Mouse (Mus musculus) MEL (cell line): ENCODE measurements around the gene Ppp2r5e. TPM values are rescaled to one million over a fixed set of nuclear protein-coding genes. Genes with fewer than 3 reads are reported as not detected.
A peak's percentile ranks its signal among the peaks of the same experiment; 100 is the strongest.

ENCODE experiments used
- DNase-seq: peaks from one replicate; pipeline ENCODE4 v3.0.0; 2011; ENCODE audit warnings: low read depth, low spot score
- H3K27ac ChIP-seq: 2 replicates; pipeline ENCODE4 v1.5.1; 2012; ENCODE audit warnings: low read depth, mild to moderate bottlenecking, control low read depth, low read length, moderate library complexity; ENCODE audit not compliant: control insufficient read depth
- H3K27me3 ChIP-seq, 2 experiments: fragments of 150-350 bp in 1 of 2; sonication (generic) in 1 of 2; 2 replicates each; pipeline ENCODE4 v1.6.1; 2012; ENCODE audit warnings: low read length in 2 of 2, mild to moderate bottlenecking in 2 of 2, improper control_type of control experiment in 1 of 2, moderate library complexity in 1 of 2; ENCODE audit not compliant: insufficient read depth in 2 of 2, control insufficient read depth in 1 of 2
- H3K36me3 ChIP-seq, 2 experiments: 2 replicates each; pipeline ENCODE4 v1.6.1; 2012 to 2014; ENCODE audit warnings: low read length in 2 of 2, improper control_type of control experiment in 1 of 2, inconsistent platforms in 1 of 2, mild to moderate bottlenecking in 1 of 2; ENCODE audit not compliant: insufficient read depth in 2 of 2, control insufficient read depth in 1 of 2
- H3K4me1 ChIP-seq, 2 experiments: fragments of 150-350 bp in 1 of 2; sonication (generic) in 1 of 2; 2 replicates each; pipeline ENCODE4 v1.6.1; 2012; ENCODE audit warnings: low read length in 2 of 2, improper control_type of control experiment in 1 of 2, mild to moderate bottlenecking in 1 of 2; ENCODE audit not compliant: insufficient read depth in 2 of 2, control insufficient read depth in 1 of 2
- H3K4me3 ChIP-seq, 2 experiments: fragments of 150-350 bp in 1 of 2; sonication (generic) in 1 of 2; 2 replicates each; pipeline ENCODE4 v1.5.1; 2012; ENCODE audit warnings: low read depth in 2 of 2, low read length in 2 of 2, mild to moderate bottlenecking in 2 of 2, moderate library complexity in 2 of 2, control low read depth in 1 of 2, improper control_type of control experiment in 1 of 2; ENCODE audit not compliant: control insufficient read depth in 1 of 2, insufficient read depth in 1 of 2
- H3K79me2 ChIP-seq: 2 replicates; pipeline ENCODE4 v1.6.1; 2012; ENCODE audit warnings: mild to moderate bottlenecking, low read length, moderate library complexity; ENCODE audit not compliant: control insufficient read depth, poor library complexity, insufficient read depth
- H3K9ac ChIP-seq: 2 replicates; pipeline ENCODE4 v1.6.1; 2012; ENCODE audit warnings: low read depth, mild to moderate bottlenecking, control low read depth, low read length, moderate library complexity; ENCODE audit not compliant: control insufficient read depth, poor library complexity, severe bottlenecking
- H3K9me3 ChIP-seq: fragments of 150-350 bp; sonication (generic); replicated peaks from 2 replicates; pipeline ENCODE4 v1.6.1; 2012; ENCODE audit warnings: mild to moderate bottlenecking, low read length, improper control_type of control experiment, moderate library complexity; ENCODE audit not compliant: insufficient read depth
- CHD1 ChIP-seq: IDR thresholded peaks from 2 replicates; pipeline ENCODE4 v1.6.1; 2012; ENCODE audit warnings: low read depth, mild to moderate bottlenecking, inconsistent platforms, low read length, improper control_type of control experiment
- CHD2 ChIP-seq: IDR thresholded peaks from 2 replicates; pipeline ENCODE4 v1.6.1; 2011; ENCODE audit warnings: low read length, improper control_type of control experiment
- EP300 ChIP-seq, 2 experiments: IDR thresholded peaks; 2 replicates each; pipeline ENCODE4 v1.6.1; 2011; ENCODE audit warnings: improper control_type of control experiment in 2 of 2, low read length in 2 of 2, low read depth in 1 of 2, mild to moderate bottlenecking in 1 of 2
- GATA1 ChIP-seq: IDR thresholded peaks from 2 replicates; pipeline ENCODE4 v1.6.1; 2011; ENCODE audit warnings: low read depth, low read length, improper control_type of control experiment
- JUND ChIP-seq: IDR thresholded peaks from 2 replicates; pipeline ENCODE4 v1.6.1; 2011; ENCODE audit warnings: low read depth, mild to moderate bottlenecking, improper control_type of control experiment, low read length
- MAFK ChIP-seq: IDR thresholded peaks from 2 replicates; pipeline ENCODE4 v1.6.1; 2011; ENCODE audit warnings: low read depth, mild to moderate bottlenecking, low read length, improper control_type of control experiment, borderline replicate concordance
- MAZ ChIP-seq: IDR thresholded peaks from 2 replicates; pipeline ENCODE4 v1.6.1; 2012; ENCODE audit warnings: low read depth, mild to moderate bottlenecking, inconsistent platforms, low read length, improper control_type of control experiment
- MXI1 ChIP-seq: IDR thresholded peaks from 2 replicates; pipeline ENCODE4 v1.6.1; 2011; ENCODE audit warnings: mild to moderate bottlenecking, low read depth, low read length, improper control_type of control experiment
- MYC ChIP-seq: IDR thresholded peaks from 2 replicates; pipeline ENCODE4 v1.6.1; 2011; ENCODE audit warnings: low read depth, mild to moderate bottlenecking, low read length, improper control_type of control experiment, moderate library complexity
- NELFE ChIP-seq: IDR thresholded peaks from 2 replicates; pipeline ENCODE4 v1.6.1; 2011; ENCODE audit warnings: low read depth, low read length, improper control_type of control experiment
- POLR2A ChIP-seq, 2 experiments: IDR thresholded peaks; 2 replicates each; pipeline ENCODE4 v1.6.1; 2011 to 2012; ENCODE audit warnings: low read length in 2 of 2, mild to moderate bottlenecking in 2 of 2, control low read depth in 1 of 2, improper control_type of control experiment in 1 of 2, low read depth in 1 of 2, moderate library complexity in 1 of 2; ENCODE audit not compliant: control insufficient read depth in 1 of 2, insufficient read depth in 1 of 2, poor library complexity in 1 of 2
- POLR2AphosphoS5 ChIP-seq: IDR thresholded peaks from 2 replicates; pipeline ENCODE4 v1.6.1; 2012; ENCODE audit warnings: low read depth, borderline replicate concordance, mild to moderate bottlenecking, inconsistent platforms, low read length, moderate library complexity, mixed read lengths
- RAD21 ChIP-seq: IDR thresholded peaks from 2 replicates; pipeline ENCODE4 v1.6.1; 2011; ENCODE audit warnings: mild to moderate bottlenecking, low read depth, low read length, improper control_type of control experiment
- RCOR1 ChIP-seq: IDR thresholded peaks from 2 replicates; pipeline ENCODE4 v1.6.1; 2012; ENCODE audit warnings: low read depth, mild to moderate bottlenecking, inconsistent platforms, low read length, improper control_type of control experiment
- SIN3A ChIP-seq: IDR thresholded peaks from 2 replicates; pipeline ENCODE4 v1.6.1; 2012; ENCODE audit warnings: low read length, improper control_type of control experiment, inconsistent platforms
- UBTF ChIP-seq: IDR thresholded peaks from 2 replicates; pipeline ENCODE4 v1.6.1; 2012; ENCODE audit warnings: low read depth, mild to moderate bottlenecking, inconsistent platforms, low read length, improper control_type of control experiment, moderate library complexity, borderline replicate concordance; ENCODE audit not compliant: insufficient read depth
- ZC3H11A ChIP-seq: IDR thresholded peaks from 2 replicates; pipeline ENCODE4 v1.6.1; 2012; ENCODE audit warnings: low read depth, mild to moderate bottlenecking, inconsistent platforms, low read length, improper control_type of control experiment
- ZNF384 ChIP-seq: IDR thresholded peaks from 2 replicates; pipeline ENCODE4 v1.6.1; 2012; ENCODE audit warnings: low read depth, mild to moderate bottlenecking, inconsistent platforms, low read length, improper control_type of control experiment
- polyA plus RNA-seq, 2 experiments: library from polyadenylated mRNA; stranded (reverse) in 1 of 2; unstranded in 1 of 2; fragments of >175 nt in 1 of 2; fragments of >200 nt in 1 of 2; gene quantifications; 2 replicates each; pipeline versions ENCODE4 v1.2.1 to v1.2.4; 2012; ENCODE audit warnings: low replicate concordance in 2 of 2, low read depth in 1 of 2; ENCODE audit not compliant: insufficient read length in 2 of 2, insufficient read depth in 1 of 2, missing spikeins in 1 of 2
- total RNA-seq: library from RNA; depleted of rRNA; stranded (reverse); fragments of 300-350 nt; gene quantifications from 2 replicates; pipeline ENCODE4 v1.2.3, GENCODE M21; 2012

Ppp2r5e gene
- total and polyA plus RNA-seq, 3 experiments: 9.0 to 200 (median 21.3) TPM

- peaks cover 1 to 17% of the 10 kb centered on the region in 2 experiments for H3K36me3 ChIP-seq
- peaks cover 27% of the 10 kb centered on the region for H3K79me2 ChIP-seq
- no peak overlapping the region for H3K27ac ChIP-seq
- no peaks in the 10 kb centered on the region for H3K27me3 ChIP-seq
- no peaks in the 10 kb centered on the region for H3K9me3 ChIP-seq
- H3K9ac ChIP-seq: no peak overlapping the region
- H3K4me3 ChIP-seq: no peak overlapping the region
- no peak for DNase-seq
- peaks cover 9 to 12% of the 10 kb centered on the region in 2 experiments; a peak in 3 of 4 replicates for H3K4me1 ChIP-seq
- TF ChIP-seq GATA1 (no peak), JUND (no peak), CHD1 (no peak), POLR2AphosphoS5 (no peak), POLR2A (IDR thresholded peaks at IDR 0.05; ENCODE audit: control insufficient read depth in 1 of 2, insufficient read depth in 1 of 2, low read depth in 1 of 2, low read length in 2 of 2, poor library complexity in 1 of 2) (no peak), EP300 (IDR thresholded peaks at IDR 0.05; ENCODE audit: low read depth in 1 of 2, low read length in 2 of 2) (no peak), ZC3H11A (no peak), NELFE (no peak), MAFK (no peak), RCOR1 (no peak), RAD21 (no peak), ZNF384 (no peak), MYC (no peak), SIN3A (no peak), MXI1 (no peak), CHD2 (no peak)
These were observed 1.7 kb upstream of the Ppp2r5e start for GRCm38 (mm10) chr12:75597707-75598106.

DNA sequence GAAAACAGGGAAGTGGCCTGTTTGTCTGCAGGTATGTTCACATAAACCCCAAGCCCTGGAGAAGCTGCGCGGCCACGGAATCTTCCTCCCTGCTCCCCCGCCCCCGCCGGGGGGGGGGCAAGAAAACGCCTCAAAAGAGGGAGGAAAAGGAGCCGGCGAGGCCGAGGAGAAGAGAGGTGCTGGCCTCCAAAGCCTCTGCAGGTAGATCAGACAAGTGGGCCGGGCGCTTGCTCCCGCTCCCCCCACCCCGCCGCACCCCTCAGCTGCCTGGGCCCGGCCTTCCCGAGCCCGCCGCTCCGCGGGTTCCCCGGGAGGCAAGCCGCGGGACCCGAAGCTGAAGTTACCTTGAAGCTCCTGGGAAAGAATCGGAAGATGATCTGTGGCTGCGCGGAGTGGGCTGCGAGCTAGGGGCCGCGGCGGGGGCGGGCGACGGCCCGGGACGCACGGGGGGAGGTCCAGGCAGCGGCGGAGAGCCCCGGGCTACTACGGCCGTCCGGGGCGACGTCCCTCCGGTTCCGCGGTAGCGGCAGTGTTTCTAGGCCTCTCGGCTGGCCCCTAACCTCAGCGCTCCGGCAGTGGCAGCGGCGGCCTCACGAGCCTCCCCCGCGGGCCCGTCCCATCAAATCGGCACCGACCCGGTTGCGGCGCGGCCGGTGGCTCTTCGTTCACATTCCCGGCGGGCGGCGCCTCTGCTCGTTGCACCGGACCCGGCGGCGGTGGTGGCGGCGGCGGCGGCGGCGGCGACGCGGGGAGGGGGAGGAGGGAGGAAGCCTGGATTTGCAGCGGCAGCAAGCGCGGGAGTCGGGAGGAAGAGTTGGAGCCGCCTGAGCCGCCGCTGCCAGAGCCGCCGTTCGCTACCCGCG, 523 bp downstream of the Ppp2r5e start:
- DNase-seq: peak; percentile 52
- no peaks in the 10 kb centered on the region for H3K27me3 ChIP-seq
- TF ChIP-seq SIN3A (0 out of 2 replicates have a peak, but pooled peaks have one; percentile 19), MAZ (peak; percentile 84; the same call in 1 of the 2 replicates), UBTF (0 out of 2 replicates have a peak, but pooled peaks have one; percentile 31), MXI1 (no peak)
- H3K4me1 ChIP-seq: peaks cover 9 to 12% of the 10 kb centered on the region in 2 experiments; a peak in 3 of 4 replicates
- H3K9ac ChIP-seq: peak overlapping the region; percentile 99
- H3K4me3 ChIP-seq: peak overlapping the region; percentile 95 to 98
- peaks cover 15 to 17% of the 10 kb centered on the region in 2 experiments for H3K36me3 ChIP-seq
- no peaks in the 10 kb centered on the region for H3K9me3 ChIP-seq
- peak overlapping the region; percentile 64 for H3K27ac ChIP-seq
- H3K79me2 ChIP-seq: peaks cover 28% of the 10 kb centered on the region
